Mouse (Mus musculus) ovary, postnatal 10 days (tissue): Measurements from ENCODE around the gene Tmed2.
"Not testable (repeated sequence)": the region's sequence is repeated elsewhere in the genome, so short reads cannot be mapped to it uniquely, and the experiment has no call there.

Experiments used
- DNase-seq: peaks from one replicate; pipeline ENCODE4 v3.0.0; 2022; ENCODE audit warnings: low spot score

The Tmed2 gene

DNA sequence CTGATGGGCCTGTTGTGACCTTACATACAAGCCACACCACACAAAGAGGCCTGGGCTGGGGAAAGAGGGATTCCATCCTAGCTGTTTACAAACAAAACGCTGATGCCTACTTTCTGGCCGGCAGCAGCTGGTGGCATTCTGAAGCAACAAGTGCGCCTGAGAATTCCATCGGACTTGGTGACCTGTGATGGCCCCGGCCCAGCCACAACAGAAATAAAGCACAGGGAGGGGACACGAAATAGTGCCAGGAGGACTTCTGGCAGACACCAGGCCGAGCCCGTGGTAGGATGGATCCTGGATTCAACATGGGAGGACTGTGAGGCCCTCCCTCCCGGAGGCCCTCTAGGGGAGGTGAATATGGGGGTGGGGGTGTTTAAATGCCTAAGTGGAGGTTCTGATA is 11.7 kb upstream of the Tmed2 start:
- DNase-seq: no peak

GRCm38 (mm10) chr5:124529191-124529651 is 11.3 kb upstream of the Tmed2 start:
- no peak for DNase-seq

DNA sequence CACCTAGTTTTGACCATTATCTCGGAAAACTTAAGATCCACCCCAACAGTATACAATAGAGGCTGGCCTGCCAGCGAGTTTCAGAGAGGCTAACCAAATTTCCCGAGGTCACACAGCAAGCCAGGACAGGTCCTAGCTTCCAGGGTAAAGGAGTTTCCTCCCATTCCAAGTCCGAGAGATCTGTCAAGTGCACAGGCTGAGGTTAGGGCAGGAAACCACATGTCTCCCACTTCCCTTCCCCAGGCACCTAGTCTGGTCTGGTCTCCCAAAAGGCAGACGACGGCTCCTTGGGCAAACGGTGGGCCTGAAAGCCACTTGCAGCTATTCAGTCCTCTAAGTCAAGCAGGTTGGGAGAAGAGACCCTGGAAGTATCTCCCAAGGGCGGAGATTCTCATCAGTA is 10.8 kb upstream of the Tmed2 start:
- DNase-seq: no peak

DNA sequence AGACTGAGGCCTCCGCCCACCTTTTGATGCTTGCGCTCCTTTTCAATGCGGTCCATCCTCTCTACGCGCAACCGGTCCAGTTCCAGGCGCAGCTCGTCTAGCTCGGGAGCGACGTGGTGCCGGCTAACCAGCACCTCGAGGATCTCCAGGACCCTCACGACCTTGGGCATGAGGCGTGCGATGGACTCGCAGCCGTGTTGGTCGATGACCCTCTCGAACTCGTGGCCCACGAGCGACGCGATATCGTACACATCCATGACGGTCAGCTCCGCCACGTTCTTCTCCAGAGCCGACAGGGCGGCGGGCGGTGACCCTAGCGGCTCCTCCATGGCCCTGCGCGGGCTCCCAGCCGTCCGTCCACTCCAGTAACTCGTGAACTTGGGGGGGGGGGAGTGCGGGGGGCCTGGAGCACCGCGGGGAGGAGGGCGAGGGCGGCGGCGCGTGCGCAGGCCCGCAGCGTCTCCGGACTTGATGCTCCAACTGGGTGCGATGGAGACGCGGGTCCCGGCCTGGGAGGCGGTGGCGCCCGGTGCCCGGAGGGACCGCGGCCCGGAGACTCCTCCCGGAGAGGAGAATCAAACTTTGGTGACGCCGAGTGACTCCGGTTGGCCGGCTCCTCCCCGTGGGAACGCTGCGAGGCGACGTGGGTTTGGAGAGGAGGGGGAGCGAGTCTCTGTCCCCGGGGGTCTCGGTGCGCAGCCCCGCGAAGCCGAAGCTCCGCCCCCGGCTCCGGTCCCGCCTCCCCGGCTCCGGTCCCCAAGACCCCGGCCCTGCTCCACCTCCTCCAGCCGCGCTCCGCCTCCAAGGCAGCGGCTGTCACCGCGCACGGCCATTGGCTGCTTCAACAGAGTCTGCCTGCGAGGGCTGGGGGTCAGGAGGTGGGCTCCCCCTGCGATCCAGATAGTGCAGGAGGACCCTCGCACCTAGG is 9.6 kb upstream of the Tmed2 start, which contains the start of gene Rilpl1:
Rilpl1 (minus strand) TSS at position 737 of the 928 bp plus-strand sequence.
- DNase-seq: peak; percentile 61

- DNase-seq: no peak
These were observed 8.9 kb upstream of the Tmed2 start for GRCm38 (mm10) chr5:124531583-124531930.

DNA sequence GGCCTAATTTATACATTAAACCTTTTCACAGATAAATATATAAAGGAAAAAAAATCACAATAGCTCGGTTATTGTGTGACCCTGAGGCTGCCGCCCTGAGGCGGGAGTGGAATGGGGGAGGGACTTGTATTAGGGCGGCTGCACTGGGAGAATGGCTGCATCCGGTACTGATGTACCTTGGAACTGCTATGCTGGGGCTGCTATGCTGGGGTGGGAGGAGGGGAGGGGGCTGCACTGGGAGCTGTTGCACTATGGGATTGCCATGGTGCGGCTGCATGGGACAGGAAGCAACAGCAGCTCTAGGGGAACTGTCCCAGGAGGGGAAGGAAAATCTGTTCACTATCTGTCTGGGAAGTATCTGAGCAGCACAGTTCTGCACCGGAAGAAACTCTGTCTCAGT is 8.0 kb upstream of the Tmed2 start:
- DNase-seq: no peak

- DNase-seq: no peak
These were observed 5.5 kb upstream of the Tmed2 start for GRCm38 (mm10) chr5:124535016-124535415.

DNA sequence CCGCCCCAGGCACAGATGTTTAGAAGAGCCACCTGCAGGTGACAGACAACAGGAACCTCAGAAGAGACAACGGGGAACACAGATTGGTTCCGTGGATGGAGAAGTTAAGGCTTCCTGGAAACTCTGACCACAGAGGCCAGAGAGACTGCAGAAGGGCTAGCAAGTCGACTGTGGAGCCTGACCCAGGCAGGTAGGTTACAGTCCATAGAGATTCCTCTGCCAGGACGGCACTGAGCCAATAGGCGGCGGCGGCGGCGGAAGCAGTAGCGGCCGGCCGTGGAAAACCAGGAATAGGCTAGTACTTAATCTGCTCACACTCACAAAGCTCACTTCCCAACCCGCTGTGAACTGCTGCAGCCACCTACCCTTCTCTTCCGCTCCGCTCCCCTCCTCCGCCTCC is 3.7 kb upstream of the Tmed2 start:
- DNase-seq: peak; percentile 21

GRCm38 (mm10) chr5:124538813-124539792 is 1.4 kb upstream of the Tmed2 start:
- no peak for DNase-seq

DNA sequence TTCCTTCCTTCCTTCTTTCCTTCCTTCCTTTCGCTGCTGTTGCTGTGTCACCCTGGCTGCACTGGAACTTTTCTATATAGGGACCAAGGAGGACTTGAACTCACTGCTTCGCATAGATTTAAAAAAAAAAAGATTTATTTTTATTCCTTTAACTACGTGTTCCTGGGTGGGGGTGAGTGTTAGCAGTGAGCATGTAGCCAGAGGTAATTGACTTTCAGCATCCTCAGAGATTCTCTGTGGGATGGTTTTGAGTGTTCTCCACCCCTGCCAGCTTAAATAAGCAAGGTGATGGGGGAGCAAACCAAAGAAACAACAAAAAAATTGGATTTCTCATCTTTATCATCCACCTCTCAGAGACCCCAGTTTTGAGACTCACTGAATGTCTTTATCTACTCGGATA is 590 bp upstream of the Tmed2 start:
- no peak for DNase-seq

DNA sequence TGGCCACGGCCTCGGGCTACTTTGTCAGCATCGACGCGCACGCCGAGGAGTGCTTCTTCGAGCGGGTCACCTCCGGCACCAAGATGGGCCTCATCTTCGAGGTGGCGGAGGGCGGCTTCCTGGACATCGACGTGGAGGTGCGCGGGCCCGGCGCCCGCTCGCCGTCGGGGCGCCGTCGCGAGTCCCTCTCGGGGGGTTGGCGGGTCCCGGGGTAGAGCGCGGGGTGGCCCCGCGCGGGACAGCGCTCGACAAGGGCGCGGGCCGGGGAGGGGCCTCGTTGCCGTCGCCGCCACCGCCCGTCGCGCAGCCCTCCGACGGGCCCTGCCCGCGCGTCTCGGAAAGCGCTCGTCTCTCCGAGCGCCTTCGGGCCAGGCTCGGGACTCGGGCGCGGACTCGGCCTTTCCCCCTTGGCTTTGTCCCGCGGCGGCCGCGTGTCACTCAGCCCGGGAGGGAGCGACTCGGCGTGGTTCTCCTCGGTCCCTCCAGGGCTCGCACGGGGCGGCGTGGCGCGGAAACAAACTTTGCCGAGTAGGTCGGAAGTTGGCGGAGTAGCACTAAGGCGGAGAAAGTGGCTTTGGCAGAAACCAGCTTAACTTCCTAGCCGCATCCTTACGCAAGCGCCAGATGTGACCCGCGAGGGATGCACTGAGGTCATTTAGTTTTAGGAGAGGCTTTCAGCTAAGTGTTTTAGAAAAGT is 558 bp downstream of the Tmed2 start:
- DNase-seq: peak; percentile 55

GRCm38 (mm10) chr5:124541602-124541973 is 1.1 kb downstream of the Tmed2 start:
- no peak for DNase-seq

DNA sequence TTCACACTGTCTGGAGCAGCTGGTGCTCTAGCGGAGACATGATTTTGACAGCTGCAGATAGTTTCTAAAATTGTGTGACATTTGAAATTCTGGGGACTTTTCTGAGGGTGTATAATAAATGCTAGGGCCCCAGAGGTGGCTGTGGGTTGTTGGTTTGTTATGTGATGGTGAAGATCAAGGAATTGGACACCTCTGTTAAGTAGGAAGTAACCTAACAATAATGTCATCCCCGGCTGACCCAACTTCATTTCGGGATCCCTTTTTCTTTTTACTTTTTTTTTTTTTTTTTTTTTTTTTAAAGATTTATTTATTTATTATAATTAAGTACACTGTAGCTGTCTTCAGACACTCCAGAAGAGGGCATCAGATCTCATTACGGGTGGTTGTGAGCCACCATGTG is 10.2 kb downstream of the Tmed2 start:
- DNase-seq: not testable (repeated sequence)

DNA sequence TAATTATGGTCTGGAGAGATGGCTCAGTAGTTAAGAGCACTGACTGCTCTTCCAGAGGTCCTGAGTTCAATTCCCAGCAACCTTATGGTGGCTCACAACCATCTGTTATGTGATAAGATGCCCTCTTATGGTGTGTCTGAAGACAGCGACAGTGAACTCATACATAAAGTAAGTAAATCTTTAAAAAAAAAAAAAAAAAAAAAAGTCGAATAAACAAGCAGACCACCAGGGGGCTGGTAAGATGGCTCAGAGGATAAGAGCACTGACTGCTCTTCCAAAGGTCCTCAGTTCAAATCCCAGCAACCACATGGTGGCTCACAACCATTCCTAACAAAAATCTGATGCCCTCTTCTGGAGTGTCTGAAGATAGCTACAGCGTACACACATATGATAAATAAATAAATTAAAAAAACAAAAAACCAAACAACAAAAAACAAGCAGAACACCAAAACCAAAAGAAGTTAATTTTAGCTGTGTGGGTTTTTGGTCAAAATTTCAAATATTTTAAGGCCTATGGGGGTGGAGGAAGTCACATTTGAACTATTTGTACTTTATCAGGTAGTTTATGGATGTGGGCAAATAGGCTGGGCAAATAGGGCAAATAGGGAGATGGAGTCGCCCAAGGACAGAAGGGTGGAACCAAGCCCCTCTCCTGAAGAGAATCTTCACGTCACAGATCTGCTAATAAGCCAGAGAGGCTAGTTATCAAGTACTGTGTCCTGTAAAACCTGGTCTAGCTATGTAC is 11.0 kb downstream of the Tmed2 start:
- DNase-seq: not testable (repeated sequence)

DNA sequence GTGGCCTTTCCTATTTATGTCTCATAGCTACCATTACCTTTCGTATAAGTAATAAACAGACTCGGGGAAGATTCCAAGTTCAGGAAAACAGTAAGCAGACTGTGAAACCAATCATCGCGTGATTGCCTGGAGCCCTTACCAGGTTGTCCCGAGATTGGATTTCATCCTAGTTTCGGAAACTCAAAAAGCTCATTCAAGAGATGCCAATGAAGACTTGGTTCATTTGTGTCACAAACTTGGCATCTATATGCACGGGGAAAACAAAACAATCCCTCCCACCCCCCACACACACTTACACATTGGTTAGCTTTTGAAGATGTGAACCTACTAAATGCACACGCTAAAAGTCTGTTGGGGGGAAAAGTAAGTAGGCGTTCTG is 11.6 kb downstream of the Tmed2 start:
- no peak for DNase-seq

DNA sequence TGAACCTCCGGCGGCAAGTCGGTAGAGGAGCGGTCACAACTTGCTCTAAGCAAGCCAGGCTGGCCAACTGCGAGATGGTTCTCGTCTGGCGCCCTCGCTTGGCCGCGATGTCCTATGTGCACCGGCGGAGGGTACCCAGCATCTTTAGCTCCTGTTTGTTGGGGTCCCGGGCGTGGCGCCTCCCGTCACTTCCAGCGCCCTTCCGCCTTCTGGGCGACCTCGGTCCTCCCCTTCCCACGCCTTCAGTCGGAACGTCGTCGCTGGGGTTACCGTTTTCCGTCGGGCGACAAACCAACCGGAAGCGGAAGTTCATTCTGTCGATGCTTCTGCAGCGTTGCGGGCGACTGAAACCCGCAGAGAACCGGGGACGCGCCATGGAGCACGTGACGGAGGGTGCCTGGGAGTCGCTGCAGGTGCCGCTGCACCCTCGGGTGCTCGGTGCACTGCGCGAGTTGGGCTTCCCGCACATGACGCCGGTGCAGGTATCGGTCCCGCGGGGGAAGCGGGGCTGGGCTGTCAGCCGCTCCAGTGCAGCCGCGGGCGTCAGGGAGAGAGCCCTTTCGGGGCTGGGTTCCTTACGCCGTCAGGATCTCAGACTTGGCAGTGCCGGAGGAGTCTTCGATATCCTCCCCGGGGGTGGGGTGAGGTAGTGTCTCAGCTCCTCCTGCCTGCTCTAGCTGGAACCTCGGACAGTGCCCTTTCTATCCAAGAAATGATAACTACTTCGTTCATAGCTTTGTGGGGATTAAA is 12.2 kb downstream of the Tmed2 start, which contains the start of gene Ddx55:
Ddx55 (plus strand) TSS at position 307 of the 750 bp plus-strand sequence.
- DNase-seq: peak; percentile 68

DNA sequence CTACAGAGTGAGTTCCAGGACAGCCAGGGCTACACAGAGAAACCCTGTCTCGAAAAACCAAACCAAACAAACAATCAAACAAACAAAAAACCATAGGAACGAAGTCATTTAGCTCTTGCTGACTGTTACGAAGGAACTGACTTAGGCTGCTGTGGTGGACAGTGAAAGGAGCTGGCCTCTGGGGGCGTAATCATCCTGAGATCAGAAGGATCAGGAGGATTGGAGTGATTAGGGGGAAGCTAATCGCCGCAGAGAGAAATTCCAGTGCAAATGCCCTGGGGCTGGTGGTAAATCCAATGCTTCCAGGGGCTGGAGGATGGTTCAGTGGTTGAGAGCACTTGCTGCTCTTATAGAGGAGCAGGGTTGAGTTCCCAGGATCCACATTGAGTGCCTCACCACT is 13.1 kb downstream of the Tmed2 start:
- DNase-seq: no peak

GRCm38 (mm10) chr5:124555145-124555544 is 14.7 kb downstream of the Tmed2 start:
- DNase-seq: no peak

DNA sequence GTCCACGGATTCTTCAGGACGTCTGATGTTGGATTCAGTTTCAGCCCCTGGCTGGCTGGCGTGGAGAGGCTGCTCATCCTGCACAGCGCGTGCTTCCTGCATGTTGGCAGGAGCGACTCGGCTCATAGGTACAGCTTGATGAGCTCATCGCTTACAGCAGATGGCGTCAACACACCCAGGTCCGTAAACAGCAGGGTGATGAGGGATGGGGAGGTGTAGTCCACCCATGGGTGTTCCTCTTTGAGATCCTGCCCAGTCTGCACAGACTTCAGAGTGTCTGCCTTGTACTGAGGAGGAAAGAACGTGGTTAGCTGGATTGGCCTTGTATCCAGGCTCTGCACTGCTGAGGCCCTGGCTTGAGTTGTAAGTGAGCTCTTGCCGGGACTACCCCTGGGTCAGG is 30.6 kb downstream of the Tmed2 start:
- no peak for DNase-seq

DNA sequence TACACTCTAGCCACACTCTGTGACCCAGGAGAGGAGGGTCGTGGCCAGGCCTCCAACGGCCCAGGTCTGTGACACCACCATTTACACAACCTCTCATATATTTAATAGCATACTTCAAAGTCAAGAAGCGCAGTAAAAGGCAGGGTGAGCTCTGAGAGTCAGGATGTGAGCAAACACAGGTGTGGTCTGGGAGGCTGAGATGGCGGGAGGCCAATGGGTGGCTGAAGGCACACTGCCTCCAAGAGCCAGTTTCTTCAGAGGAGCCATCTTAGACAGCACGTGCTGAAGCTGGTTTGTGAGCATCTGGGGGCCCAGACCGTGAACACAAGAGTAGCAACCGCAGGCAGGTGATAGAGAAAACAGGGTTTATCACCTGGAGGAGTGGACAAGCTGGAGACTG is 35.0 kb downstream of the Tmed2 start:
- DNase-seq: no peak
